Mouse (Mus musculus) bone marrow macrophage, adult 2 months (primary cell): ENCODE results near the gene Olfr1392.

ENCODE experiments used
- CTCF ChIP-seq: IDR thresholded peaks from 2 replicates; pipeline ENCODE4 v1.5.1; 2012; ENCODE audit warnings: low read depth, mild to moderate bottlenecking, low read length, moderate library complexity
- POLR2A ChIP-seq: IDR thresholded peaks from 2 replicates; pipeline ENCODE4 v1.6.1; 2012; ENCODE audit warnings: mild to moderate bottlenecking, low read depth, low read length, borderline replicate concordance

- TF ChIP-seq POLR2A: no peak
- TF ChIP-seq CTCF: no peak
Observed at GRCm38 (mm10) chr11:49278222-49278621, 6.9 kb upstream of the Olfr1392 start, which contains the start of gene Olfr1393.
